Mouse (Mus musculus) limb, embryonic 13.5 days (tissue): ENCODE data around the gene Phykpl. TPM values are rescaled to one million over a fixed set of nuclear protein-coding genes. Genes with fewer than 3 reads are reported as not detected.
A peak's percentile ranks its signal among the peaks of the same experiment; 100 is the strongest.

Experiments used
- ATAC-seq: fragments of 200-750 bp; cut with Nextera tagmentation; 2 replicates; pipeline ENCODE4 v1.8.0; 2017; ENCODE audit warnings: low read depth, moderate number of reproducible peaks, moderate TSS enrichment; ENCODE audit not compliant: low FRiP score
- H3K27ac ChIP-seq: fragments of 300-500 bp; sonication (generic); 2 replicates; pipeline ENCODE4 v1.5.1; 2015; ENCODE audit warnings: inconsistent platforms, mild to moderate bottlenecking, moderate library complexity
- H3K27me3 ChIP-seq: fragments of 300-500 bp; sonication (generic); 2 replicates; pipeline ENCODE4 v1.6.1; 2015; ENCODE audit warnings: mild to moderate bottlenecking, inconsistent platforms
- H3K36me3 ChIP-seq: fragments of 300-500 bp; sonication (generic); 2 replicates; pipeline ENCODE4 v1.6.1; 2015; ENCODE audit warnings: inconsistent platforms, mild to moderate bottlenecking, moderate library complexity
- H3K4me1 ChIP-seq: fragments of 300-500 bp; sonication (generic); 2 replicates; pipeline ENCODE4 v1.6.1; 2015; ENCODE audit warnings: inconsistent platforms
- H3K4me2 ChIP-seq: fragments of 300-500 bp; sonication (generic); replicated peaks from 2 replicates; pipeline ENCODE4 v1.6.1; 2015; ENCODE audit warnings: inconsistent platforms, mild to moderate bottlenecking, moderate library complexity
- H3K4me3 ChIP-seq: fragments of 300-500 bp; sonication (generic); 2 replicates; pipeline ENCODE4 v1.5.1; 2015; ENCODE audit warnings: moderate library complexity, mild to moderate bottlenecking, inconsistent platforms
- H3K9ac ChIP-seq: fragments of 300-500 bp; sonication (generic); 2 replicates; pipeline ENCODE4 v1.6.1; 2015; ENCODE audit warnings: mild to moderate bottlenecking, inconsistent platforms
- H3K9me3 ChIP-seq: fragments of 300-500 bp; sonication (generic); 2 replicates; pipeline ENCODE4 v1.6.1; 2016; ENCODE audit warnings: inconsistent platforms
- WGBS: fragments of 180-500 bp; shearing (Covaris S2); methylation state at CpG from one replicate; pipeline ENCODE4 v1.1.7; 2015; 5-methylcytosine and 5-hydroxymethylcytosine counted together
- polyA plus RNA-seq: library from polyadenylated mRNA; unstranded; fragments of >200 nt; fragmentation: Nextera tagmentation; extraction: Ambion mirVana; gene quantifications from 2 replicates; pipeline ENCODE4 v1.2.1, GENCODE M21; 2015

Phykpl gene
- polyA plus RNA-seq, 1 experiment from 2014 or later, result 17.1 TPM

- 90% methylated on average over 1 of the region's 1 CpGs for WGBS
Measured at GRCm38 (mm10) chr11:51587059-51587458, 2.5 kb downstream of the Phykpl start.

GRCm38 (mm10) chr11:51588833-51589232 is 4.3 kb downstream of the Phykpl start:
- Histone ChIP-seq H3K27me3 (no peaks in the 10 kb centered on the region), H3K4me1 (peaks cover 19% of the 10 kb centered on the region), H3K9ac (no peak overlapping the region), H3K4me3 (no peak overlapping the region), H3K36me3 (peaks cover 81% of the 10 kb centered on the region), H3K27ac (no peak overlapping the region), H3K4me2 (no peak overlapping the region), H3K9me3 (0 out of 2 replicates have a peak, but pooled peaks cover 4% of the 10 kb centered on the region)
- ATAC-seq, result no peak
- 98% methylated on average over 3 of the region's 3 CpGs for WGBS

More at GRCm38 (mm10) chr11:51587059-51587458, 2.5 kb downstream of the Phykpl start:
- Histone ChIP-seq H3K4me2 (no peak overlapping the region), H3K36me3 (peaks cover 63% of the 10 kb centered on the region), H3K9ac (no peak overlapping the region), H3K4me1 (peaks cover 21% of the 10 kb centered on the region), H3K4me3 (no peak overlapping the region), H3K9me3 (0 out of 2 replicates have a peak, but pooled peaks cover 4% of the 10 kb centered on the region), H3K27ac (no peak overlapping the region), H3K27me3 (no peaks in the 10 kb centered on the region)
- ATAC-seq, result no peak

- no peaks in the 10 kb centered on the region for H3K27me3 ChIP-seq
- ATAC-seq, result no peak
- no peak overlapping the region for H3K4me3 ChIP-seq
- no peak overlapping the region for H3K4me2 ChIP-seq
- peaks cover 17% of the 10 kb centered on the region for H3K4me1 ChIP-seq
- H3K9ac ChIP-seq, result no peak overlapping the region
- 0 out of 2 replicates have a peak, but pooled peaks cover 4% of the 10 kb centered on the region for H3K9me3 ChIP-seq
- H3K36me3 ChIP-seq, result peaks cover 91% of the 10 kb centered on the region
- H3K27ac ChIP-seq, result no peak overlapping the region
Measured at GRCm38 (mm10) chr11:51590002-51590401, 5.4 kb downstream of the Phykpl start.

- Histone ChIP-seq H3K4me2 (no peak overlapping the region), H3K4me1 (peaks cover 5% of the 10 kb centered on the region; the same call in 1 of the 2 replicates), H3K4me3 (no peak overlapping the region), H3K9ac (no peak overlapping the region), H3K36me3 (peaks cover 99% of the 10 kb centered on the region), H3K9me3 (0 out of 2 replicates have a peak, but pooled peaks cover 4% of the 10 kb centered on the region), H3K27ac (no peak overlapping the region; the same call in 1 of the 2 replicates), H3K27me3 (no peaks in the 10 kb centered on the region)
- no peak for ATAC-seq
- 76% methylated on average over 7 of the region's 7 CpGs for WGBS
Measured at GRCm38 (mm10) chr11:51591168-51591567, 6.6 kb downstream of the Phykpl start.

- H3K27me3 ChIP-seq, result no peaks in the 10 kb centered on the region
- H3K27ac ChIP-seq, result no peak overlapping the region
- no peak overlapping the region for H3K4me3 ChIP-seq
- peaks cover 99% of the 10 kb centered on the region for H3K36me3 ChIP-seq
- no peak overlapping the region for H3K9ac ChIP-seq
- H3K4me1 ChIP-seq, result no peaks in the 10 kb centered on the region
- WGBS, result 90% methylated on average over 7 of the region's 7 CpGs
- ATAC-seq, result no peak
- H3K4me2 ChIP-seq, result no peak overlapping the region
- H3K9me3 ChIP-seq, result 0 out of 2 replicates have a peak, but pooled peaks cover 4% of the 10 kb centered on the region
Measured at GRCm38 (mm10) chr11:51591915-51592314, 7.4 kb downstream of the Phykpl start.

GRCm38 (mm10) chr11:51593368-51593767 is 8.8 kb downstream of the Phykpl start:
- H3K36me3 ChIP-seq, result peaks cover 99% of the 10 kb centered on the region
- H3K4me1 ChIP-seq, result no peaks in the 10 kb centered on the region
- ATAC-seq, result no peak
- H3K9me3 ChIP-seq, result 0 out of 2 replicates have a peak, but pooled peaks cover 4% of the 10 kb centered on the region
- no peak overlapping the region for H3K4me3 ChIP-seq
- WGBS, result 89% methylated on average over 4 of the region's 4 CpGs
- no peak overlapping the region for H3K4me2 ChIP-seq
- H3K9ac ChIP-seq, result no peak overlapping the region
- H3K27me3 ChIP-seq, result no peaks in the 10 kb centered on the region
- H3K27ac ChIP-seq, result no peak overlapping the region

- H3K4me3 ChIP-seq, result no peak overlapping the region
- peaks cover 99% of the 10 kb centered on the region for H3K36me3 ChIP-seq
- H3K27ac ChIP-seq, result no peak overlapping the region
- ATAC-seq, result no peak
- no peak overlapping the region for H3K4me2 ChIP-seq
- 0 out of 2 replicates have a peak, but pooled peaks cover 3% of the 10 kb centered on the region for H3K9me3 ChIP-seq
- H3K9ac ChIP-seq, result no peak overlapping the region
- no peaks in the 10 kb centered on the region for H3K4me1 ChIP-seq
- H3K27me3 ChIP-seq, result no peaks in the 10 kb centered on the region
- WGBS, result 86% methylated on average over 6 of the region's 6 CpGs
Measured at GRCm38 (mm10) chr11:51593849-51594248, 9.3 kb downstream of the Phykpl start.

- H3K9me3 ChIP-seq, result no peaks in the 10 kb centered on the region
- H3K4me3 ChIP-seq, result no peak overlapping the region
- 81% methylated on average over 3 of the region's 3 CpGs for WGBS
- no peaks in the 10 kb centered on the region for H3K4me1 ChIP-seq
- H3K9ac ChIP-seq, result no peak overlapping the region
- no peak for ATAC-seq
- peaks cover 99% of the 10 kb centered on the region for H3K36me3 ChIP-seq
- no peaks in the 10 kb centered on the region for H3K27me3 ChIP-seq
- no peak overlapping the region for H3K27ac ChIP-seq
- H3K4me2 ChIP-seq, result no peak overlapping the region
Measured at GRCm38 (mm10) chr11:51594715-51595350, 10.3 kb downstream of the Phykpl start.

GRCm38 (mm10) chr11:51595459-51596083 is 11.0 kb downstream of the Phykpl start:
- Histone ChIP-seq H3K36me3 (peaks cover 99% of the 10 kb centered on the region), H3K9ac (no peak overlapping the region), H3K4me1 (no peaks in the 10 kb centered on the region), H3K27me3 (no peaks in the 10 kb centered on the region), H3K4me2 (no peak overlapping the region), H3K4me3 (no peak overlapping the region), H3K27ac (no peak overlapping the region), H3K9me3 (no peaks in the 10 kb centered on the region)
- no peak for ATAC-seq
- 94% methylated on average over 1 of the region's 1 CpGs for WGBS

- 81% methylated on average over 2 of the region's 2 CpGs for WGBS
- Histone ChIP-seq H3K9ac (no peak overlapping the region), H3K36me3 (peaks cover 99% of the 10 kb centered on the region), H3K27me3 (no peaks in the 10 kb centered on the region), H3K4me1 (peaks cover 17% of the 10 kb centered on the region), H3K4me2 (no peak overlapping the region), H3K4me3 (no peak overlapping the region), H3K9me3 (no peaks in the 10 kb centered on the region), H3K27ac (no peak overlapping the region)
- ATAC-seq, result no peak
Measured at GRCm38 (mm10) chr11:51597553-51597952, 13.0 kb downstream of the Phykpl start.

- Histone ChIP-seq H3K4me2 (0 out of 2 replicates have a peak overlapping the region, but pooled peaks have one; percentile 16), H3K27ac (no peak overlapping the region), H3K4me1 (peaks cover 46% of the 10 kb centered on the region), H3K27me3 (no peaks in the 10 kb centered on the region), H3K36me3 (peaks cover 85% of the 10 kb centered on the region), H3K9ac (peak overlapping the region; percentile 35; the same call in 1 of the 2 replicates), H3K4me3 (no peak overlapping the region; the same call in 1 of the 2 replicates), H3K9me3 (no peaks in the 10 kb centered on the region)
- no peak for ATAC-seq
- WGBS, result 93% methylated on average over 3 of the region's 3 CpGs
Measured at GRCm38 (mm10) chr11:51602253-51602652, 17.7 kb downstream of the Phykpl start.

- peak; percentile 76 for ATAC-seq
- Histone ChIP-seq H3K36me3 (peaks cover 49% of the 10 kb centered on the region), H3K4me1 (peaks cover 51% of the 10 kb centered on the region), H3K4me2 (peak overlapping the region; percentile 93), H3K27me3 (no peaks in the 10 kb centered on the region), H3K9ac (peak overlapping the region; percentile 100), H3K27ac (peak overlapping the region; percentile 94), H3K9me3 (no peaks in the 10 kb centered on the region), H3K4me3 (peak overlapping the region; percentile 95)
- WGBS, result under 1% methylated on average over 76 of the region's 81 CpGs
Measured at GRCm38 (mm10) chr11:51605602-51606446, 21.3 kb downstream of the Phykpl start.
